Mouse (Mus musculus): ENCODE measurements around the gene Tmem102.

Tmem102 gene

GRCm38 (mm10) chr11:69804972-69805909 lies at the start of gene Tmem102:
Gene Tmem102 (minus strand): TSS chr11:69805624.
- DNase-seq: no peak

GRCm38 (mm10) chr11:69854680-69855079 lies 49.3 kb upstream of the Tmem102 start:
- DNase-seq: no peak

GRCm38 (mm10) chr11:69853994-69854393 lies 48.6 kb upstream of the Tmem102 start:
- DNase-seq: peak in 1 of 2 experiments; percentile 15

- DNase-seq: no peak
Observed at GRCm38 (mm10) chr11:69850754-69851153, 45.3 kb upstream of the Tmem102 start.

GRCm38 (mm10) chr11:69849884-69850283 lies 44.5 kb upstream of the Tmem102 start:
- no peak for DNase-seq

GRCm38 (mm10) chr11:69849128-69849527 lies 43.7 kb upstream of the Tmem102 start:
- DNase-seq: no peak

- DNase-seq: peak; percentile 75 to 83
Observed at GRCm38 (mm10) chr11:69848021-69848420, 42.6 kb upstream of the Tmem102 start.

GRCm38 (mm10) chr11:69846738-69847688 lies 41.6 kb upstream of the Tmem102 start:
- no peak for DNase-seq

GRCm38 (mm10) chr11:69846198-69846680 lies 40.8 kb upstream of the Tmem102 start, which contains the start of gene Plscr3:
Gene Plscr3 (plus strand): TSS chr11:69846376.
- DNase-seq: peak; percentile 92 to 95

GRCm38 (mm10) chr11:69838714-69839104 lies 33.3 kb upstream of the Tmem102 start:
- no peak for DNase-seq

GRCm38 (mm10) chr11:69837952-69838713 lies 32.7 kb upstream of the Tmem102 start, which contains the start of gene Tmem256:
Gene Tmem256 (plus strand): TSS chr11:69838514.
- DNase-seq: peak; percentile 95 to 96

- peak in 1 of 2 experiments; percentile 93 for DNase-seq
Observed at GRCm38 (mm10) chr11:69837604-69837951, 32.2 kb upstream of the Tmem102 start, which contains the start of gene Nlgn2. Gene Nlgn2 (minus strand): TSS chr11:69837784.

- DNase-seq: peak in 1 of 2 experiments; percentile 71
Observed at GRCm38 (mm10) chr11:69836703-69837576, 31.5 kb upstream of the Tmem102 start.

GRCm38 (mm10) chr11:69835966-69836335 lies 30.5 kb upstream of the Tmem102 start:
- DNase-seq: peak in 1 of 2 experiments; percentile 51

GRCm38 (mm10) chr11:69835326-69835965 lies 30.0 kb upstream of the Tmem102 start:
- DNase-seq: no peak

GRCm38 (mm10) chr11:69834001-69834549 lies 28.7 kb upstream of the Tmem102 start:
- DNase-seq: peak; percentile 50 to 60

GRCm38 (mm10) chr11:69833554-69833953 lies 28.1 kb upstream of the Tmem102 start:
- no peak for DNase-seq

GRCm38 (mm10) chr11:69828832-69829231 lies 23.4 kb upstream of the Tmem102 start:
- DNase-seq: peak in 1 of 2 experiments; percentile 35

- DNase-seq: peak; percentile 31 to 49
Observed at GRCm38 (mm10) chr11:69823456-69823855, 18.0 kb upstream of the Tmem102 start.

GRCm38 (mm10) chr11:69822080-69822479 lies 16.7 kb upstream of the Tmem102 start, which contains the start of gene Spem1:
Gene Spem1 (minus strand): TSS chr11:69822180.
- no peak for DNase-seq
